Mouse (Mus musculus) cerebellum, postnatal 10 days (tissue): ENCODE data around the gene Pde12.

Source experiments
- DNase-seq, 2 experiments: peaks; one replicate each; pipeline ENCODE4 v3.0.0; 2021; ENCODE audit warnings: mixed read lengths in 2 of 2

Pde12 gene

DNA sequence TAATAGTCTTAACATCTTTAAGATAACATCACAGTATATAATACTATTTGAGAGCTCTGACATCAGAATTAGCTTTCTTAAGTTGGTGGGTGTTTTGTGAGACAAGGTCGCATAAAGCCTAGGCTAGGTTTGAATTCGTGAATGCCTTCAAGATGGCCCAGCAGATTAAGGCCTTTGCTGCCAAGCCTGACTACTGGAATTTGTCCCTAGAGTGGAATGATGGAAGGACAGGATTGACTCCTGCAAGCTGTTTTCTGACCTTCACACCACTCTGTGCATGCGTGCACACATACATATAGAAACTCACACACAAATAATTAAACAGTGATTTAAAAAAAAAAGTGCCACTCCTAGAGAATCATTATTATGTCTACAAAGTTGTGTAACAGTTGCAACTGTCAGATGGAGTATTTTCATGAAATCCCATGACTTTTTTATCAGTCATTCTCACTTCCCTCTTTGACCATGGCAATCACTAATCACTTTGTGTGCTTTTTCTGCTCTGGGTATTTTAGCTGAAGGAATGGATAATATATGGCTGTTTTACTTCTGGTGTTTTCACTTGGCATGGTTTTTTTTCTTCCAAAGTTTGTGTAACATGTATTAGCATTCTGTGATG is 26.6 kb downstream of the Pde12 start:
- DNase-seq = no peak

DNA sequence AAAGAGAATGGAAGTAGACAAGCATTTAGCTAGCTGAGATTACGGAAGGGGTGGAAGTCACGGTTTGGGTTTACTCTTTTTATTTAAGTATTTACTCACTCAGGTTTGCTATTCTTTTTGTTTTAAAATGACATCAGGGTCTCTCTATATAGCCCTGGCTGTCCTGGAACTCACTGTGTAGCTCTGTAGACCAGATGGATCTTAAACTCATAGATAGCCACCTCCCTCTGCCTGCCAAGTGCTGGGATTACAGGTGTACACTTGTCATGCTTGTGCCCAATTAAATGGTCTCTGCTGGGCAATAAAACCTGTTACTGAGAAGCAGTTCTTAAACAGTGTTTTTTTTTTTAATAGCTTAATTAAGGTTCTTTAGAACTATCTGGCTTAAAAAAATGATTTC is 29.7 kb downstream of the Pde12 start:
- peak; percentile 55 to 59 for DNase-seq

DNA sequence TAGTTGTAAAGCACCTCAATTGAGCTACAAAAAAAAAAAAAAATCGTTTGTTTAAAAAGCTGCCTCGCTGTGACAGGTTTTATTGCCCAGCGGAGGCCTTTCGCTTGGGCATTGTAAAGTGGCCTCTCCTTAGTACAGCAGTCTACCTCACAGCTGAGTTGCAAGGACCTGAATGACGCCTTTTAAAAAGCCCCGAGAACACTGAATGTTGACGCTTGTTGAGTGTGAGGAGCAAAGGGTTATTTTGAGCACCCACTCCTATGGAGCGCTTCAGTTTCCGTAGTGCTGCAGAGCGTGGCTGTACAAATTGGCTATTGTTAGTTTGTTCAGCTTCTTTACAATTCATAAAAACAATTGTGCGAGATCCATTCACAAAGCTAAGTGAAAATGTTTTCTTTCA is 30.4 kb downstream of the Pde12 start:
- DNase-seq = peak in 1 of 2 experiments; percentile 5

DNA sequence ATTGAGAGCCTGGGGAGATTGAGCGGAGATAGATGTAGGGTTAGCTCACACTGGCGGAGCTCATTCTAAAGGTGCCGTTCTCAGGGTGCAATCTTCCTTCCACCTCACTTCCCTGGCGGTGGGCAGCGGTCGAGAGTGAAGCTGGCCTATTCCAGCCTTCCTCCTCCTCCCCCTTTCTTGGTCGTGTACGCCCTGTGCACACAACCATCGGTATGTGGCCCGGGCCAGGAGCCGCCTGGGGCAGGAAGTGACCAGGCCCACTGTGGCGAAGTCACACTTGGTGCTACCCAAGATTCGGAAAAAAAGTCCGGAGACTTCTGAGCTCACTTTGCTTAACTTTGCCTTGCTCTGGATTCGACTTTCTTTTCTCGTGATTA is 31.0 kb downstream of the Pde12 start:
- DNase-seq = peak; percentile 57 to 61

DNA sequence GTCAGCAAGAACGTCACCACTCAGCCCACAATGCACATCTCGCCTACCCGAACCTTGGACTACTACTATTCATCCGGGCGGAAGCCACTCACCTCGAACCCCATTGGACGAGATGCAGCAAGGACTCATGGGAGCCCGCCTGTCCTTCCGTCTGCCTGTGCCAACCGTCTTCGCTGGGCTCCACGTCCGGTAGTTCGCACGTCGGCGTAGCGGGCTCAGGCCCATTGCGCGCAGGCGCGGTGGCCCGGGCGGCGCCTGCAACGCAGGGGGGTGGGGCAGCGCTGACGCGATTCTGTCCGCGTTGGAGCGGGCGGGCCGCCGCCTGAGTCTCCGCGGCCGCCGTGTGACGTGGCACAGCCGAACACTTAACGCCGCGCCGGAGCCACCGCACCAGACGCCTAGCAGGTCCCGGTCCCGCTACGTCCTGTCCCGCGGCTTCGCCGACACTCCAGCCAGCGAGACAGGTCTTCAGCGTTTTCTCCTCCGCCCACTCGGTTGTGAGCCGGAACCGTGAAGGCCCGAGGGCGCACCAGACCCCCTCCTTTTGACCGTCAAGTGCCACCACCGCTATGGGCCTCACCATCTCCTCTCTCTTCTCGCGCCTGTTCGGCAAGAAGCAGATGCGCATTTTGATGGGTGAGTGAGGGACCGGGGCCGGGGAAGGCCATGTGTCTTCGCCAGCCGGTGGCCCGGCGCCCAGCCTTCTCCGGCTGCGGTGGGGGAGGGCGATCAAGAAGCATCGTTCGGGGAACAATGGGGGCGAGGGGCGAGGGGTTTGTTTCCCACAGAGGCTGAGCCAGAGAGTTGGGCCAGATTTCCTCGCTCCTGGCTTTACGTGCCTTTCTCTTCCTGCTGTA is 31.6 kb downstream of the Pde12 start, which contains the start of gene Arf4:
Gene Arf4 (plus strand): TSS at position 224 of the 857 bp plus-strand sequence.
- peak; percentile 99 for DNase-seq

DNA sequence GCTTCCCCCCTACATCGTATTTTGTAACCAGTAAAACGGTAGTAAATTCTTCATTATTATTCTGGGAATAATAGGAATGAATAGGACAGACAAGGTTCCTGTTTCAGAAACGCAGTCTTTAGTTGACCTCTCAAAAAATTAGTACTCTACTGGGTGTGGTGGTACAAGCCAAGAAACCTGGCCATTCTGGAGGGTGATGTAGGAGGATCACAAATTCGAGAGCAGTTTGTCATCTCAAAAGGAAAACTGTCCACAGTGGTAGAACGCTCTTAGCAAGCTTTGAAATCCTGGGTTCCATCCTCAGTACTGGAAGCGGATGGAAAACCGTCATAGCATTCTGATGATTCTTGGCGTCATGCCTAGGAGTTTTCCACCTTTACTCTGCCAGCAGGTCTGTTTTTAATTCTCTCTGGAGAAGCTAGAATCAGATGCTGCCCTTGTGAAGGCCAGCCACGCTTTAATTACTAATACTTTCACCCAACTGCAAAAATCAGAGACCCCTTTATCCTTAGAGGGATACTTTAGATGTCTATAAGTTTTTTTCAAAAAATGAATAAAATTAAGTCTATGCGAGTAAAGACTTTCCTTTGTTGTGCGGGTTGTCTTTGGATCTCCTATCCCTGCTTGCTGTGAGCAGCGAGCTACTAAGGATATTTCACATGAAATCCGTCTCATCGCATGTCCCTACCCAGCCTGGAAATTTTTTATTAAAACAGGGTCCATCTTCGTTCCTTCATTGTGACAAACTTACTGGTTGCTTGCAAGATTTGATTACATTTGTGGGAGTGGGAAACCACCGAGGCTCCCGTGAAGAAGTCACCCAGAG is 32.4 kb downstream of the Pde12 start:
- DNase-seq = peak; percentile 60 to 80

DNA sequence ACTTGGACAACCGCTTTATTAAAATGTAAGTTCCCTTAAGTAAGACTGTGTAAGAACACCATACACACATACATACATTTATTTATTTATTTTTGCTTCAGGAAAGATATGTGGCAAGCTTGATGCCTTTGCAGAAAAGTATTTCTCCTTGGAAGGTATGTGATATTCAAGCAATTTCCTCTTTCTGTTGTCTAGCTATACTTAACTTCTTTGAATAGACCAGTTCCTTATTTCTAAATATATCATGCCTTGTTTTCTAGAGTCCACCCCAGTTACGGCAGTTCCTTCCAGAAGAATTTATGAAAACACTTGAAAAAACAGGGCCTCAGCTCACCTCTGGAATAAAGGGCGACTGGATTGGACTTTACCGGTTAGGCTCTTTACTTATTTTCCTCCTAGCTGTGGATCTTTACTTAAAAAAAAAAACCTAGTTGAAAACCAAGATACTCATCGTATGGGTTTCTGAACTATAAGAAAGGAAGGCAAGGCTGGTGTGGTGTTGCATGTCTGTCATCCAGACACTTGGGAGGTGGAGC is 43.0 kb downstream of the Pde12 start:
- no peak for DNase-seq

DNA sequence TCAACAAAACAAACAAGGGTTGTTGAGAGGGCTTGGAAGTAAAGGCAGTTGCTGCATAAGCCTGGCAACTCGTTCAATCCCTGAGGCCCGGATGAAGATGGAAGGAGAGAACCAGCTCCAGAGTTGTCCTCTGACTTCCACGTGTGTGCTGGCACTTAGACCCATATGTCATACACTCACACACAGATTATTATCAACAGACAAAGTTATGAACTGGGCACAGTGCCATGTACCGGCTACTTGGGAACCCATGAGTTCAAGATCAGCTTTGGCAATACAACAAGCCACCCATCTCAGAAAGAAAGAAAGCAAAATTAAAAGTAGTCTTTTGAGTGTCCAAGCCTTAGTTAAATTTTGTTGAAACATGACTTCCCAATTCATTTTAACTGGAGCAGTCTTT is 44.4 kb downstream of the Pde12 start:
- no peak for DNase-seq

DNA sequence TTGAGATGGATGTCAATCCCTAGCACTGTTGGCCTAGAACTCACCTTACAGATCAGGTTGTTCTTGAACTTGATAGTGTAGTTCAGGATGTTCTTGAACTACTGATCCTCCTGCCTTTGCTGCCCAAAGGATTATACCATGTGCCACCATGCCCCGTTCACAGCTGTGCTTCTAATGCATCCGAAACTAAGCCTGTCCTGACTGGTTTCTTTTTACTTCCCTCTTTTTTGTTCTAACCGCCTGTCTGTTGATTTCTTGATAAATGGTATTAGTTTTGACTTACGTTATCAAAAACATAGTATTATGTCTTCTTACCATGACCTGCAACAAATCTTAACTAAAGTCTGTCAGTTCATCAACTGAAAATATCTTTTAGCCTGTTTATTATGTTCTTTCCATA is 59.0 kb downstream of the Pde12 start:
- no peak for DNase-seq
